Mouse (Mus musculus): ENCODE measurements around the gene Clec1b. TPM values are rescaled to one million over a fixed set of nuclear protein-coding genes. Genes with fewer than 3 reads are reported as not detected.

Clec1b gene
- polyA plus RNA-seq, 1 experiment from 2014 or later, result 12.9 TPM

GRCm38 (mm10) chr6:129399945-129400344, 2.8 kb downstream of the Clec1b start:
- Histone ChIP-seq H3K27me3 (ENCODE audit: control insufficient read depth, insufficient read depth, low read length) (no peaks in the 10 kb centered on the region), H3K4me3 (ENCODE audit: low read depth, low read length) (no peak overlapping the region), H3K27ac (ENCODE audit: low read depth, low read length) (no peak overlapping the region), H3K9me3 (ENCODE audit: control insufficient read depth, low read length) (no peaks in the 10 kb centered on the region), H3K4me1 (replicated peaks; ENCODE audit: control insufficient read depth, insufficient read depth, low read length) (no peaks in the 10 kb centered on the region), H3K9ac (ENCODE audit: low read depth, low read length) (no peak overlapping the region), H3K36me3 (ENCODE audit: control insufficient read depth, insufficient read depth, low read length) (no peaks in the 10 kb centered on the region), H3K4me2 (replicated peaks; ENCODE audit: low read depth, low read length) (no peak overlapping the region)
- WGBS, result 77% methylated on average over 6 of the region's 6 CpGs
- ATAC-seq (ENCODE audit: low FRiP score) (no peak), DNase-seq (ENCODE audit: low spot score) (no peak)

GRCm38 (mm10) chr6:129402404-129402803, 5.3 kb downstream of the Clec1b start:
- DNase-seq (ENCODE audit: low spot score) (no peak), ATAC-seq (ENCODE audit: low FRiP score) (no peak)
- H3K9me3 ChIP-seq (ENCODE audit: control insufficient read depth, low read length), result no peaks in the 10 kb centered on the region
- no peaks in the 10 kb centered on the region for H3K4me1 ChIP-seq (replicated peaks; ENCODE audit: control insufficient read depth, insufficient read depth, low read length)
- no peak overlapping the region for H3K4me2 ChIP-seq (replicated peaks; ENCODE audit: low read depth, low read length)
- no peaks in the 10 kb centered on the region for H3K27me3 ChIP-seq (ENCODE audit: control insufficient read depth, insufficient read depth, low read length)
- no peak overlapping the region for H3K27ac ChIP-seq (ENCODE audit: low read depth, low read length)
- no peaks in the 10 kb centered on the region for H3K36me3 ChIP-seq (ENCODE audit: control insufficient read depth, insufficient read depth, low read length)
- H3K9ac ChIP-seq (ENCODE audit: low read depth, low read length), result no peak overlapping the region
- WGBS, result 95% methylated on average over 2 of the region's 2 CpGs
- no peak overlapping the region for H3K4me3 ChIP-seq (ENCODE audit: low read depth, low read length)

- no peaks in the 10 kb centered on the region for H3K27me3 ChIP-seq (ENCODE audit: control insufficient read depth, insufficient read depth, low read length)
- no peak for DNase-seq (ENCODE audit: low spot score)
- WGBS, result 89% methylated on average over 6 of the region's 6 CpGs
- no peaks in the 10 kb centered on the region for H3K36me3 ChIP-seq (ENCODE audit: control insufficient read depth, insufficient read depth, low read length)
- H3K4me3 ChIP-seq (ENCODE audit: low read depth, low read length), result no peak overlapping the region
- no peak overlapping the region for H3K27ac ChIP-seq (ENCODE audit: low read depth, low read length)
- H3K9me3 ChIP-seq (ENCODE audit: control insufficient read depth, low read length), result no peaks in the 10 kb centered on the region
- H3K9ac ChIP-seq (ENCODE audit: low read depth, low read length), result no peak overlapping the region
- ATAC-seq (ENCODE audit: low FRiP score), result no peak
- no peaks in the 10 kb centered on the region for H3K4me1 ChIP-seq (replicated peaks; ENCODE audit: control insufficient read depth, insufficient read depth, low read length)
- H3K4me2 ChIP-seq (replicated peaks; ENCODE audit: low read depth, low read length), result no peak overlapping the region
Observed at GRCm38 (mm10) chr6:129403391-129403790, 6.3 kb downstream of the Clec1b start.

- Histone ChIP-seq H3K27me3 (ENCODE audit: control insufficient read depth, insufficient read depth, low read length) (no peaks in the 10 kb centered on the region), H3K9me3 (ENCODE audit: control insufficient read depth, low read length) (no peaks in the 10 kb centered on the region), H3K27ac (ENCODE audit: low read depth, low read length) (no peak overlapping the region), H3K4me2 (replicated peaks; ENCODE audit: low read depth, low read length) (no peak overlapping the region), H3K4me3 (ENCODE audit: low read depth, low read length) (no peak overlapping the region), H3K4me1 (replicated peaks; ENCODE audit: control insufficient read depth, insufficient read depth, low read length) (no peaks in the 10 kb centered on the region), H3K9ac (ENCODE audit: low read depth, low read length) (no peak overlapping the region), H3K36me3 (ENCODE audit: control insufficient read depth, insufficient read depth, low read length) (no peaks in the 10 kb centered on the region)
- no peak for ATAC-seq (ENCODE audit: low FRiP score)
- no peak for DNase-seq (ENCODE audit: low spot score)
Observed at GRCm38 (mm10) chr6:129405999-129406398, 8.9 kb downstream of the Clec1b start.

- no peaks in the 10 kb centered on the region for H3K9me3 ChIP-seq (ENCODE audit: control insufficient read depth, low read length)
- H3K36me3 ChIP-seq (ENCODE audit: control insufficient read depth, insufficient read depth, low read length), result no peaks in the 10 kb centered on the region
- no peaks in the 10 kb centered on the region for H3K4me1 ChIP-seq (replicated peaks; ENCODE audit: control insufficient read depth, insufficient read depth, low read length)
- H3K9ac ChIP-seq (ENCODE audit: low read depth, low read length), result no peak overlapping the region
- H3K4me2 ChIP-seq (replicated peaks; ENCODE audit: low read depth, low read length), result no peak overlapping the region
- H3K27ac ChIP-seq (ENCODE audit: low read depth, low read length), result no peak overlapping the region
- no peak overlapping the region for H3K4me3 ChIP-seq (ENCODE audit: low read depth, low read length)
- 60% methylated on average over 2 of the region's 2 CpGs for WGBS
- H3K27me3 ChIP-seq (ENCODE audit: control insufficient read depth, insufficient read depth, low read length), result no peaks in the 10 kb centered on the region
- ATAC-seq (ENCODE audit: low FRiP score) (no peak), DNase-seq (ENCODE audit: low spot score) (no peak)
Observed at GRCm38 (mm10) chr6:129407324-129407723, 10.2 kb downstream of the Clec1b start.

- 84% methylated on average over 2 of the region's 2 CpGs for WGBS
Observed at GRCm38 (mm10) chr6:129408562-129408961, 11.5 kb downstream of the Clec1b start, which contains the start of gene Clec9a. Clec9a (plus strand) TSS chr6:129408862.

GRCm38 (mm10) chr6:129414177-129414576, 17.1 kb downstream of the Clec1b start:
- no peak overlapping the region for H3K4me2 ChIP-seq (replicated peaks; ENCODE audit: low read depth, low read length)
- no peaks in the 10 kb centered on the region for H3K4me1 ChIP-seq (replicated peaks; ENCODE audit: control insufficient read depth, insufficient read depth, low read length)
- DNase-seq (ENCODE audit: low spot score), result no peak
- 93% methylated on average over 1 of the region's 1 CpGs for WGBS
- no peak overlapping the region for H3K9ac ChIP-seq (ENCODE audit: low read depth, low read length)
- H3K27me3 ChIP-seq (ENCODE audit: control insufficient read depth, insufficient read depth, low read length), result no peaks in the 10 kb centered on the region
- ATAC-seq (ENCODE audit: low FRiP score), result no peak
- no peak overlapping the region for H3K4me3 ChIP-seq (ENCODE audit: low read depth, low read length)
- no peak overlapping the region for H3K27ac ChIP-seq (ENCODE audit: low read depth, low read length)
- H3K9me3 ChIP-seq (ENCODE audit: control insufficient read depth, low read length), result no peaks in the 10 kb centered on the region
- H3K36me3 ChIP-seq (ENCODE audit: control insufficient read depth, insufficient read depth, low read length), result no peaks in the 10 kb centered on the region

More at GRCm38 (mm10) chr6:129408562-129408961, 11.5 kb downstream of the Clec1b start, which contains the start of gene Clec9a:
- Histone ChIP-seq H3K9me3 (ENCODE audit: control insufficient read depth, low read length) (no peaks in the 10 kb centered on the region), H3K27me3 (ENCODE audit: control insufficient read depth, insufficient read depth, low read length) (no peaks in the 10 kb centered on the region), H3K4me2 (replicated peaks; ENCODE audit: low read depth, low read length) (no peak within 1 kb of the TSS), H3K9ac (ENCODE audit: low read depth, low read length) (no peak within 1 kb of the TSS), H3K4me1 (replicated peaks; ENCODE audit: control insufficient read depth, insufficient read depth, low read length) (no peaks in the 10 kb centered on the region), H3K27ac (ENCODE audit: low read depth, low read length) (no peak within 1 kb of the TSS), H3K4me3 (ENCODE audit: low read depth, low read length) (no peak within 1 kb of the TSS), H3K36me3 (ENCODE audit: control insufficient read depth, insufficient read depth, low read length) (no peaks in the 10 kb centered on the region)
- DNase-seq (ENCODE audit: low spot score) (no peak), ATAC-seq (ENCODE audit: low FRiP score) (no peak)

GRCm38 (mm10) chr6:129422311-129422710, 25.2 kb downstream of the Clec1b start:
- Histone ChIP-seq H3K27me3 (ENCODE audit: control insufficient read depth, insufficient read depth, low read length) (no peaks in the 10 kb centered on the region), H3K36me3 (ENCODE audit: control insufficient read depth, insufficient read depth, low read length) (no peaks in the 10 kb centered on the region), H3K9me3 (ENCODE audit: control insufficient read depth, low read length) (no peaks in the 10 kb centered on the region), H3K4me1 (replicated peaks; ENCODE audit: control insufficient read depth, insufficient read depth, low read length) (no peaks in the 10 kb centered on the region), H3K27ac (ENCODE audit: low read depth, low read length) (no peak overlapping the region), H3K4me3 (ENCODE audit: low read depth, low read length) (no peak overlapping the region), H3K4me2 (replicated peaks; ENCODE audit: low read depth, low read length) (no peak overlapping the region), H3K9ac (ENCODE audit: low read depth, low read length) (no peak overlapping the region)
- DNase-seq (ENCODE audit: low spot score) (no peak), ATAC-seq (ENCODE audit: low FRiP score) (no peak)
- WGBS, result 95% methylated on average over 3 of the region's 3 CpGs

- Histone ChIP-seq H3K9ac (ENCODE audit: low read depth, low read length) (no peak overlapping the region), H3K4me3 (ENCODE audit: low read depth, low read length) (no peak overlapping the region), H3K4me2 (replicated peaks; ENCODE audit: low read depth, low read length) (no peak overlapping the region), H3K9me3 (ENCODE audit: control insufficient read depth, low read length) (no peaks in the 10 kb centered on the region), H3K27ac (ENCODE audit: low read depth, low read length) (no peak overlapping the region), H3K36me3 (ENCODE audit: control insufficient read depth, insufficient read depth, low read length) (no peaks in the 10 kb centered on the region), H3K27me3 (ENCODE audit: control insufficient read depth, insufficient read depth, low read length) (no peaks in the 10 kb centered on the region), H3K4me1 (replicated peaks; ENCODE audit: control insufficient read depth, insufficient read depth, low read length) (no peaks in the 10 kb centered on the region)
- DNase-seq (ENCODE audit: low spot score) (no peak), ATAC-seq (ENCODE audit: low FRiP score) (peak; percentile 12)
- 73% methylated on average over 4 of the region's 4 CpGs for WGBS
Observed at GRCm38 (mm10) chr6:129423040-129423733, 26.1 kb downstream of the Clec1b start.
